Mouse (Mus musculus): ENCODE results near the gene Pax9. TPM values are rescaled to one million over a fixed set of nuclear protein-coding genes. Genes with fewer than 3 reads are reported as not detected.

Pax9 gene
- polyA plus RNA-seq (2017; shearing (Covaris generic)), result not detected

DNA sequence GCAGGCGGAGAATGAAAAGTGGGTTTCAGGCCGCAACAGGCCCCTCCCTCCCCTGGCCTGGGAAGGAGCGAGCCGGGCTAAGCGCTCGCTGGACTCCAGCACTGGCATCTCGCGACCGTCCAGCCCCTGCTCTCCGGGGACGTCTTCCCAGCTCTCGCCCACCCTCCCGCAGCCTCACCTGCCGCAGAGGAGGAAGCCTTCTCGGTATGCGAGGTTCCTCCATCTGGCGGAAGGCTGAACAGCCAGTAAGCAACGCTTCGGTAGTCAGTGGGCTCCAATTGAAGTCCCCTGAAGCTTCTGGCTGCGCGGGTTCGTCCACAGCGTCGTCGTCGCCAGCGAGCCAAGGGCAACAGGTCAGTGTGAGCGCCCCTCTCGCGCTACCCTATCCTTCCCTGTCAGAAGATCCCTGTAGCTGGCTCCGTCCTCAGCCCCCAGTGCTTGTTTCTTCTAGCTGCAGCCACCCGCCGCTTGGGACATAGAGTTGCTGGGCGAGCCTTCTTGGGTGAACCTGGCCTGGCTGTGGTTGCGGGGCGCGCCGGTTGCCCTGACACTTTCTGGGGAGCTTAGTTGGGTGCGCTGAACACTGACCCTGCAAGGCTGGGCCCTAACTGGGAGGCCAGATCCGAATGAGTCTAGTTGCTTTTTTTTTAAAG is at the start of gene Pax9:
Gene Pax9 (plus strand): TSS at position 341 of the 653 bp plus-strand sequence.

Other genes with a start within 250 kb of the Pax9 start
- gene Nkx2-1, start 154.9 kb upstream of the Pax9 start, polyA plus RNA-seq (2017; shearing (Covaris generic)), result not detected
- gene Nkx2-9, start 78.5 kb upstream of the Pax9 start, polyA plus RNA-seq (2017; shearing (Covaris generic)), result not detected

Measured in effector memory CD4-positive, alpha-beta T cell, adult 5 months (primary cell).